Mouse (Mus musculus): ENCODE measurements around the gene Omt2a. TPM values are rescaled to one million over a fixed set of nuclear protein-coding genes. Genes with fewer than 3 reads are reported as not detected.

The Omt2a gene
- polyA plus RNA-seq (2012; rRNA removed) = not detected in 2 replicates

GRCm38 (mm10) chr9:78314696-78315095 is at the start of gene Omt2a:
TSS of gene Omt2a (minus strand) at chr9:78314796.
- Histone ChIP-seq H3K27ac (ENCODE audit: control insufficient read depth, insufficient read depth, low read depth, low read length) (no peak within 1 kb of the TSS), H3K36me3 (ENCODE audit: control insufficient read depth, insufficient read depth, low read length) (no peaks in the 10 kb centered on the region), H3K27me3 (ENCODE audit: control insufficient read depth, insufficient read depth, low read length) (no peaks in the 10 kb centered on the region), H3K4me3 (ENCODE audit: control insufficient read depth, low read depth, low read length) (no peak within 1 kb of the TSS), H3K4me1 (ENCODE audit: control insufficient read depth, insufficient read depth, low read length) (no peaks in the 10 kb centered on the region)
- TF ChIP-seq CTCF (IDR thresholded peaks at IDR 0.05; ENCODE audit: control insufficient read depth, insufficient read depth, insufficient replicate concordance, low read depth, low read length) (no peak), POLR2A (IDR thresholded peaks at IDR 0.05; ENCODE audit: control insufficient read depth, low read depth, low read length) (no peak)

- TF ChIP-seq CTCF (IDR thresholded peaks at IDR 0.05; ENCODE audit: control insufficient read depth, insufficient read depth, insufficient replicate concordance, low read depth, low read length) = no peak
- TF ChIP-seq POLR2A (IDR thresholded peaks at IDR 0.05; ENCODE audit: control insufficient read depth, low read depth, low read length) = no peak
- Histone ChIP-seq H3K27ac (ENCODE audit: control insufficient read depth, insufficient read depth, low read depth, low read length) (no peak overlapping the region), H3K27me3 (ENCODE audit: control insufficient read depth, insufficient read depth, low read length) (no peaks in the 10 kb centered on the region), H3K4me3 (ENCODE audit: control insufficient read depth, low read depth, low read length) (no peak overlapping the region), H3K36me3 (ENCODE audit: control insufficient read depth, insufficient read depth, low read length) (no peaks in the 10 kb centered on the region), H3K4me1 (ENCODE audit: control insufficient read depth, insufficient read depth, low read length) (peaks cover 3% of the 10 kb centered on the region)
Observed at GRCm38 (mm10) chr9:78363374-78363773, 48.8 kb upstream of the Omt2a start.

- Histone ChIP-seq H3K4me1 (ENCODE audit: control insufficient read depth, insufficient read depth, low read length) (no peaks in the 10 kb centered on the region), H3K27me3 (ENCODE audit: control insufficient read depth, insufficient read depth, low read length) (no peaks in the 10 kb centered on the region), H3K27ac (ENCODE audit: control insufficient read depth, insufficient read depth, low read depth, low read length) (no peak overlapping the region), H3K4me3 (ENCODE audit: control insufficient read depth, low read depth, low read length) (no peak overlapping the region), H3K36me3 (ENCODE audit: control insufficient read depth, insufficient read depth, low read length) (no peaks in the 10 kb centered on the region)
- no peak for TF ChIP-seq CTCF (IDR thresholded peaks at IDR 0.05; ENCODE audit: control insufficient read depth, insufficient read depth, insufficient replicate concordance, low read depth, low read length)
Observed at GRCm38 (mm10) chr9:78360484-78360872, 45.9 kb upstream of the Omt2a start.

- Histone ChIP-seq H3K27me3 (ENCODE audit: control insufficient read depth, insufficient read depth, low read length) (no peaks in the 10 kb centered on the region), H3K4me3 (ENCODE audit: control insufficient read depth, low read depth, low read length) (no peak overlapping the region), H3K4me1 (ENCODE audit: control insufficient read depth, insufficient read depth, low read length) (no peaks in the 10 kb centered on the region), H3K27ac (ENCODE audit: control insufficient read depth, insufficient read depth, low read depth, low read length) (no peak overlapping the region), H3K36me3 (ENCODE audit: control insufficient read depth, insufficient read depth, low read length) (no peaks in the 10 kb centered on the region)
- TF ChIP-seq CTCF (IDR thresholded peaks at IDR 0.05; ENCODE audit: control insufficient read depth, insufficient read depth, insufficient replicate concordance, low read depth, low read length) (no peak), POLR2A (IDR thresholded peaks at IDR 0.05; ENCODE audit: control insufficient read depth, low read depth, low read length) (no peak)
Observed at GRCm38 (mm10) chr9:78359750-78360483, 45.3 kb upstream of the Omt2a start.

GRCm38 (mm10) chr9:78358053-78358452 is 43.5 kb upstream of the Omt2a start:
- no peak overlapping the region for H3K4me3 ChIP-seq (ENCODE audit: control insufficient read depth, low read depth, low read length)
- TF ChIP-seq POLR2A (IDR thresholded peaks at IDR 0.05; ENCODE audit: control insufficient read depth, low read depth, low read length) (no peak), CTCF (IDR thresholded peaks at IDR 0.05; ENCODE audit: control insufficient read depth, insufficient read depth, insufficient replicate concordance, low read depth, low read length) (peak; percentile 74; the same call in 1 of the 2 replicates)
- no peak overlapping the region for H3K27ac ChIP-seq (ENCODE audit: control insufficient read depth, insufficient read depth, low read depth, low read length)
- H3K27me3 ChIP-seq (ENCODE audit: control insufficient read depth, insufficient read depth, low read length) = no peaks in the 10 kb centered on the region
- H3K4me1 ChIP-seq (ENCODE audit: control insufficient read depth, insufficient read depth, low read length) = no peaks in the 10 kb centered on the region
- no peaks in the 10 kb centered on the region for H3K36me3 ChIP-seq (ENCODE audit: control insufficient read depth, insufficient read depth, low read length)

- no peaks in the 10 kb centered on the region for H3K36me3 ChIP-seq (ENCODE audit: control insufficient read depth, insufficient read depth, low read length)
- TF ChIP-seq POLR2A (IDR thresholded peaks at IDR 0.05; ENCODE audit: control insufficient read depth, low read depth, low read length) (no peak), CTCF (IDR thresholded peaks at IDR 0.05; ENCODE audit: control insufficient read depth, insufficient read depth, insufficient replicate concordance, low read depth, low read length) (no peak)
- H3K4me1 ChIP-seq (ENCODE audit: control insufficient read depth, insufficient read depth, low read length) = no peaks in the 10 kb centered on the region
Observed at GRCm38 (mm10) chr9:78355611-78356010, 41.0 kb upstream of the Omt2a start, which contains the start of gene Gsta2. TSS of gene Gsta2 (minus strand) at chr9:78355788.

GRCm38 (mm10) chr9:78354665-78355578 is 40.3 kb upstream of the Omt2a start:
- Histone ChIP-seq H3K4me1 (ENCODE audit: control insufficient read depth, insufficient read depth, low read length) (no peaks in the 10 kb centered on the region), H3K4me3 (ENCODE audit: control insufficient read depth, low read depth, low read length) (no peak overlapping the region), H3K27me3 (ENCODE audit: control insufficient read depth, insufficient read depth, low read length) (no peaks in the 10 kb centered on the region), H3K36me3 (ENCODE audit: control insufficient read depth, insufficient read depth, low read length) (no peaks in the 10 kb centered on the region), H3K27ac (ENCODE audit: control insufficient read depth, insufficient read depth, low read depth, low read length) (no peak overlapping the region)
- TF ChIP-seq POLR2A (IDR thresholded peaks at IDR 0.05; ENCODE audit: control insufficient read depth, low read depth, low read length) = no peak
- no peak for TF ChIP-seq CTCF (IDR thresholded peaks at IDR 0.05; ENCODE audit: control insufficient read depth, insufficient read depth, insufficient replicate concordance, low read depth, low read length)

More at GRCm38 (mm10) chr9:78355611-78356010, 41.0 kb upstream of the Omt2a start, which contains the start of gene Gsta2:
- no peaks in the 10 kb centered on the region for H3K27me3 ChIP-seq (ENCODE audit: control insufficient read depth, insufficient read depth, low read length)
- H3K4me3 ChIP-seq (ENCODE audit: control insufficient read depth, low read depth, low read length) = no peak within 1 kb of the TSS
- H3K27ac ChIP-seq (ENCODE audit: control insufficient read depth, insufficient read depth, low read depth, low read length) = no peak within 1 kb of the TSS
